Mouse (Mus musculus) midbrain, embryonic 12.5 days (tissue): ENCODE results near the gene Fam192a. TPM values are rescaled to one million over a fixed set of nuclear protein-coding genes. Genes with fewer than 3 reads are reported as not detected.

Experiments used
- ATAC-seq: fragments of 200-750 bp; cut with Nextera tagmentation; 2 replicates; pipeline ENCODE4 v1.8.0; 2017; ENCODE audit warnings: low read depth, moderate TSS enrichment, moderate library complexity; ENCODE audit not compliant: low FRiP score
- H3K27ac ChIP-seq: fragments of 300-500 bp; sonication (generic); replicated peaks from 2 replicates; pipeline ENCODE4 v1.5.1; 2016; ENCODE audit warnings: mild to moderate bottlenecking
- H3K27me3 ChIP-seq: fragments of 300-500 bp; sonication (generic); 2 replicates; pipeline ENCODE4 v1.6.1; 2016; ENCODE audit warnings: mild to moderate bottlenecking
- H3K36me3 ChIP-seq: fragments of 300-500 bp; sonication (generic); 2 replicates; pipeline ENCODE4 v1.6.1; 2016
- H3K4me1 ChIP-seq: fragments of 300-500 bp; sonication (generic); 2 replicates; pipeline ENCODE4 v1.6.1; 2016
- H3K4me2 ChIP-seq: fragments of 300-500 bp; sonication (generic); replicated peaks from 2 replicates; pipeline ENCODE4 v1.6.1; 2016; ENCODE audit warnings: mild to moderate bottlenecking, moderate library complexity
- H3K4me3 ChIP-seq: fragments of 300-500 bp; sonication (generic); 2 replicates; pipeline ENCODE4 v1.5.1; 2016; ENCODE audit warnings: mild to moderate bottlenecking
- H3K9ac ChIP-seq: fragments of 300-500 bp; sonication (generic); replicated peaks from 2 replicates; pipeline ENCODE4 v1.6.1; 2016; ENCODE audit warnings: mild to moderate bottlenecking, moderate library complexity
- H3K9me3 ChIP-seq: fragments of 300-500 bp; sonication (generic); 2 replicates; pipeline ENCODE4 v1.6.1; 2016; ENCODE audit warnings: mild to moderate bottlenecking
- WGBS: fragments of 180-500 bp; shearing (Covaris S2); methylation state at CpG from one replicate; pipeline ENCODE4 v1.1.7; 2016; 5-methylcytosine and 5-hydroxymethylcytosine counted together
- polyA plus RNA-seq: library from polyadenylated mRNA; unstranded; fragments of >200 nt; fragmentation: Nextera tagmentation; extraction: Ambion mirVana; gene quantifications from 2 replicates; pipeline ENCODE4 v1.2.1, GENCODE M21; 2016

Gene Fam192a
- polyA plus RNA-seq, 1 experiment from 2014 or later: 97.4 TPM

GRCm38 (mm10) chr8:94567159-94567849 is 34.5 kb downstream of the Fam192a start:
- 45% methylated on average over 8 of the region's 8 CpGs for WGBS
- Histone ChIP-seq H3K4me2 (peak overlapping the region; percentile 40), H3K9me3 (no peaks in the 10 kb centered on the region), H3K4me3 (no peak overlapping the region), H3K27ac (peak overlapping the region; percentile 75), H3K36me3 (no peaks in the 10 kb centered on the region), H3K27me3 (peaks cover 36% of the 10 kb centered on the region), H3K4me1 (peaks cover 22% of the 10 kb centered on the region), H3K9ac (peak overlapping the region; percentile 25; the same call in 1 of the 2 replicates)
- peak; percentile 95 for ATAC-seq

GRCm38 (mm10) chr8:94566446-94567158 is 35.2 kb downstream of the Fam192a start:
- no peak overlapping the region for H3K4me3 ChIP-seq
- peak; percentile 13; the same call in 1 of the 2 replicates for ATAC-seq
- H3K9ac ChIP-seq: peak overlapping the region; percentile 25; the same call in 1 of the 2 replicates
- H3K4me1 ChIP-seq: peaks cover 24% of the 10 kb centered on the region
- peak overlapping the region; percentile 40 for H3K4me2 ChIP-seq
- no peaks in the 10 kb centered on the region for H3K9me3 ChIP-seq
- H3K27me3 ChIP-seq: peaks cover 40% of the 10 kb centered on the region
- H3K27ac ChIP-seq: peak overlapping the region; percentile 75
- H3K36me3 ChIP-seq: no peaks in the 10 kb centered on the region
- WGBS: 45% methylated on average over 15 of the region's 15 CpGs

DNA sequence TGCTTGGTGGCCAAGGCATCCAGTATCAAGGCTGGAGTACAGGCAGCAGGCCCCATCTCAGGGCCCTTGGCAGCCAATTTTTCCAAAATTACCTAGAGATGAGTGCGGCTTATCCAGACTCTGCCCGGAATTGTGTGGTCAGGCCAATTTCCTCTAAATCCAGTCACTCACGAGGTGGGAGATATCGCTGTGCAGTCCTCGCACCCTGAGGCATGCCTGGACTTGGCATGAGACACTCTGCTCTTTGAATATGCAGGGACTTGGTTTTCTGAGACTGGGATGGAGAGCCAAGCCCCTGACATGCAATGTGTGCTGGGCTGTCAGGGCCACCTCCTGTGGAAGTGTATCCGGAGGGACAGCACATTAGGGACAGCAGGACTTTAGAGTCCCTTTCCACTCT is 35.8 kb downstream of the Fam192a start:
- Histone ChIP-seq H3K4me2 (no peak overlapping the region), H3K4me1 (peaks cover 30% of the 10 kb centered on the region), H3K4me3 (no peak overlapping the region), H3K9me3 (no peaks in the 10 kb centered on the region), H3K27me3 (peaks cover 40% of the 10 kb centered on the region), H3K9ac (no peak overlapping the region; the same call in 1 of the 2 replicates), H3K27ac (0 out of 2 replicates have a peak overlapping the region, but pooled peaks have one; percentile 75), H3K36me3 (no peaks in the 10 kb centered on the region)
- WGBS: 80% methylated on average over 6 of the region's 6 CpGs
- no peak for ATAC-seq

GRCm38 (mm10) chr8:94564421-94564820 is 37.4 kb downstream of the Fam192a start:
- ATAC-seq: no peak
- no peaks in the 10 kb centered on the region for H3K9me3 ChIP-seq
- H3K9ac ChIP-seq: no peak overlapping the region
- H3K4me3 ChIP-seq: no peak overlapping the region
- peaks cover 33% of the 10 kb centered on the region for H3K4me1 ChIP-seq
- no peak overlapping the region for H3K27ac ChIP-seq
- H3K36me3 ChIP-seq: no peaks in the 10 kb centered on the region
- H3K27me3 ChIP-seq: peaks cover 52% of the 10 kb centered on the region
- no peak overlapping the region for H3K4me2 ChIP-seq

GRCm38 (mm10) chr8:94561256-94561655 is 40.5 kb downstream of the Fam192a start:
- H3K27me3 ChIP-seq: peaks cover 67% of the 10 kb centered on the region

DNA sequence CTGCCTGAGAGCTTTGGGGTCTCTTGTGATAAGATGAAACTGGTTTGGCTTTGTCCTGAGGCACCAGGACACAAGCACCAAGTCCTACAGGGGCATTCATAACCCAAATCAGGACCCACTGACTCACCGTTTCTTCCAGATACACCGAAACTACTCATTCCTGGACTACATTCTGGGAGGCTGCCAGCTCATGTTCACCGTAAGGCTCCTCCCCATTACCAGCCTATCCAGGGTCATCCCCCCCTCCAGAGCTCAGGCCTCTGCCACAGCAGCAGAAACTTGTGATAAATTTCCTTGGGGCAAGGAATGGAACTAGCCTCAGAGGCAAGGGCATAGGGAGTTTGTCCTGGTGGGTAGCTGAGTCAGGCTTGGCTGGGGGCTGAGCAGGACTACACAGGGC is 44.5 kb downstream of the Fam192a start:
- ATAC-seq: no peak
- Histone ChIP-seq H3K27me3 (peaks cover 67% of the 10 kb centered on the region), H3K9me3 (no peaks in the 10 kb centered on the region), H3K4me1 (peaks cover 20% of the 10 kb centered on the region), H3K9ac (no peak overlapping the region), H3K27ac (no peak overlapping the region), H3K4me3 (no peak overlapping the region), H3K4me2 (no peak overlapping the region), H3K36me3 (no peaks in the 10 kb centered on the region)
- 88% methylated on average over 3 of the region's 3 CpGs for whole genome bisulfite sequencing

More at GRCm38 (mm10) chr8:94561256-94561655, 40.5 kb downstream of the Fam192a start:
- WGBS: 18% methylated on average over 5 of the region's 5 CpGs
- Histone ChIP-seq H3K9me3 (no peaks in the 10 kb centered on the region), H3K27ac (0 out of 2 replicates have a peak overlapping the region, but pooled peaks have one; percentile 46), H3K36me3 (no peaks in the 10 kb centered on the region), H3K4me1 (peaks cover 17% of the 10 kb centered on the region), H3K4me2 (no peak overlapping the region), H3K9ac (0 out of 2 replicates have a peak overlapping the region, but pooled peaks have one; percentile 35), H3K4me3 (no peak overlapping the region)
- peak; percentile 79 for ATAC-seq

DNA sequence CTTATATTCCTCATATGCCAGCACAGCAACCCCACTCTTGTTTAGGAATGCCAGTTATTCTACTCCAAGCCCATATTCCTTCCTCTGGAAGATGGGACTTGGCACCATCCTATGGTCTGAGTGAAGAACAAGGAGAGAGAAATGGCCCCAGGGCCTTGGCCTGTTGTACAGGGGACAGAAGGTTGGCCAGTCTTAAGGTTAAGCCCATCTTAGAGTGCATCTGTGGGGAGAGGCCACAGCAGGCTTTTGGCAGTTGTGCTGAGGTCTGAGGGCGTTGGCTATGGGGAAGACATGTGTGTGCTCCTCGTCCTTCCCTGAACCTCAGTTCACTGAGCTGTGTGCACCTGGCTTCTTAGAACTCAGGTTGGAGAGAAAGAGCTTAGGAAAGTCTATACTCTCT is 49.1 kb downstream of the Fam192a start:
- Histone ChIP-seq H3K9ac (no peak overlapping the region), H3K4me1 (peaks cover 40% of the 10 kb centered on the region), H3K4me3 (no peak overlapping the region), H3K9me3 (no peaks in the 10 kb centered on the region), H3K27ac (peak overlapping the region; percentile 82; the same call in 1 of the 2 replicates), H3K27me3 (peaks cover 54% of the 10 kb centered on the region), H3K36me3 (no peaks in the 10 kb centered on the region), H3K4me2 (no peak overlapping the region)
- WGBS: 71% methylated on average over 2 of the region's 2 CpGs
- no peak for ATAC-seq

GRCm38 (mm10) chr8:94551471-94552422 is 50.0 kb downstream of the Fam192a start:
- Histone ChIP-seq H3K9me3 (no peaks in the 10 kb centered on the region), H3K9ac (no peak overlapping the region), H3K4me2 (peak overlapping the region; percentile 30), H3K27ac (peak overlapping the region; percentile 82), H3K36me3 (no peaks in the 10 kb centered on the region), H3K4me1 (peaks cover 40% of the 10 kb centered on the region), H3K27me3 (peaks cover 47% of the 10 kb centered on the region), H3K4me3 (no peak overlapping the region)
- WGBS: 28% methylated on average over 17 of the region's 17 CpGs
- ATAC-seq: peak; percentile 89

- no peak overlapping the region for H3K4me3 ChIP-seq
- WGBS: 92% methylated on average over 5 of the region's 5 CpGs
- peaks cover 39% of the 10 kb centered on the region for H3K27me3 ChIP-seq
- no peak overlapping the region for H3K27ac ChIP-seq
- H3K9me3 ChIP-seq: no peaks in the 10 kb centered on the region
- H3K36me3 ChIP-seq: no peaks in the 10 kb centered on the region
- ATAC-seq: no peak
- H3K9ac ChIP-seq: no peak overlapping the region
- H3K4me2 ChIP-seq: no peak overlapping the region
- peaks cover 40% of the 10 kb centered on the region for H3K4me1 ChIP-seq
Observed at GRCm38 (mm10) chr8:94549998-94550397, 51.8 kb downstream of the Fam192a start.

GRCm38 (mm10) chr8:94549482-94549881 is 52.3 kb downstream of the Fam192a start:
- Histone ChIP-seq H3K4me3 (no peak overlapping the region), H3K36me3 (no peaks in the 10 kb centered on the region), H3K9ac (no peak overlapping the region), H3K4me2 (no peak overlapping the region), H3K27me3 (peaks cover 34% of the 10 kb centered on the region), H3K9me3 (no peaks in the 10 kb centered on the region), H3K4me1 (peaks cover 40% of the 10 kb centered on the region), H3K27ac (no peak overlapping the region)
- WGBS: 35% methylated on average over 5 of the region's 5 CpGs
- no peak for ATAC-seq

- Histone ChIP-seq H3K4me3 (no peak overlapping the region), H3K27me3 (peaks cover 29% of the 10 kb centered on the region), H3K4me2 (no peak overlapping the region), H3K36me3 (no peaks in the 10 kb centered on the region), H3K9ac (no peak overlapping the region), H3K27ac (no peak overlapping the region), H3K4me1 (peaks cover 40% of the 10 kb centered on the region), H3K9me3 (no peaks in the 10 kb centered on the region)
- WGBS: 49% methylated on average over 5 of the region's 5 CpGs
- no peak for ATAC-seq
Observed at GRCm38 (mm10) chr8:94549041-94549440, 52.8 kb downstream of the Fam192a start.
